Mouse (Mus musculus) liver, adult 2 months (tissue): ENCODE data around the gene Nfs1. TPM values are rescaled to one million over a fixed set of nuclear protein-coding genes. Genes with fewer than 3 reads are reported as not detected.

Experiments
- DNase-seq: peaks from one replicate; pipeline ENCODE4 v3.0.0-alpha.2; 2011; ENCODE audit warnings: low read depth, low spot score; ENCODE audit errors: extremely low read depth
- H3K27ac ChIP-seq: fragments of 200-500 bp; replicated peaks from 2 replicates; pipeline ENCODE4 v1.5.1; 2012; ENCODE audit warnings: low read depth, mild to moderate bottlenecking, control low read depth, inconsistent platforms, low read length; ENCODE audit not compliant: insufficient read depth
- H3K27me3 ChIP-seq: fragments of 200-500 bp; 2 replicates; pipeline ENCODE4 v1.6.1; 2012; ENCODE audit warnings: mild to moderate bottlenecking, moderate library complexity, low read length, inconsistent platforms; ENCODE audit not compliant: control insufficient read depth, insufficient read depth
- H3K36me3 ChIP-seq: fragments of 200-500 bp; 2 replicates; pipeline ENCODE4 v1.6.1; 2012; ENCODE audit warnings: low read length, inconsistent platforms; ENCODE audit not compliant: control insufficient read depth, insufficient read depth
- H3K4me1 ChIP-seq: fragments of 200-500 bp; 2 replicates; pipeline ENCODE4 v1.6.1; 2011; ENCODE audit warnings: low read length; ENCODE audit not compliant: control insufficient read depth, insufficient read depth
- H3K4me3 ChIP-seq: fragments of 200-500 bp; 2 replicates; pipeline ENCODE4 v1.5.1; 2011; ENCODE audit warnings: low read depth, mild to moderate bottlenecking, control low read depth, low read length, moderate library complexity; ENCODE audit not compliant: insufficient read depth
- H3K79me2 ChIP-seq: fragments of 200-500 bp; 2 replicates; pipeline ENCODE4 v1.6.1; 2012; ENCODE audit warnings: inconsistent platforms, mild to moderate bottlenecking, low read length, moderate library complexity; ENCODE audit not compliant: control insufficient read depth, insufficient read depth
- H3K9ac ChIP-seq: fragments of 200-500 bp; 2 replicates; pipeline ENCODE4 v1.6.1; 2012; ENCODE audit warnings: low read depth, mild to moderate bottlenecking, control low read depth, inconsistent platforms, low read length
- CTCF ChIP-seq: fragments of 200-500 bp; IDR thresholded peaks from 2 replicates; pipeline ENCODE4 v1.5.1; 2011; ENCODE audit warnings: low read depth, low read length, control low read depth
- POLR2A ChIP-seq: fragments of 200-500 bp; IDR thresholded peaks from 2 replicates; pipeline ENCODE4 v1.6.1; 2011; ENCODE audit warnings: low read length, control low read depth; ENCODE audit not compliant: insufficient read depth; ENCODE audit errors: extremely low read depth
- WGBS: fragments of 180-500 bp; shearing (Covaris S2); methylation state at CpG from one replicate; pipeline ENCODE4 v1.1.7; 2018; 5-methylcytosine and 5-hydroxymethylcytosine counted together
- polyA plus RNA-seq: library from polyadenylated mRNA; depleted of rRNA; stranded (reverse); fragments of >200 nt; gene quantifications from 2 replicates; pipeline ENCODE4 v1.2.3, GENCODE M21; 2012
- total RNA-seq: library from RNA; depleted of rRNA; stranded (reverse); fragments of >200 nt; gene quantifications from 2 replicates; pipeline ENCODE4 v1.2.3, GENCODE M21; 2014

Nfs1 gene
- total and polyA plus RNA-seq, 2 experiments: 67.4 to 75.1 TPM

DNA sequence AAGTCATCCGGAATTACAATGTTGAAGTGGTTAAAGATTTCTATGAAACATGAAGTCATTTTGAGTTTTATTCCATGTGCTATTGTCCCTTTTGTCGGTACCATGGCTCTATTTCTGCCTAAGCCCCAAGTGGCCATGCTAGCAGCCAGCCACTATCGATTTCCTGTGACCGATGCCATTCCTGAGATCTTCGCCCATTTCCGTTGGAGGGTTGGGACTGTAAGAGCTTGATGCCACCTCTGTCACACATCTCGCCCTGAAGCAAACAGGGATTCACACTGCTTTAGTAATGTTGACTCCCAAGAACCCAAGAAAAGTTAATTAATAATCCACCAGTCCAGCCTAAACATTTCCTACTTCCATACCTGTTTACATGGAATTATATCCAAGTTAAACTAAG, 33.7 kb upstream of the Nfs1 start:
- peaks cover 36% of the 10 kb centered on the region for H3K36me3 ChIP-seq
- DNase-seq: peak; percentile 93
- TF ChIP-seq POLR2A (no peak), CTCF (0 out of 2 replicates have a peak, but pooled peaks have one; percentile 16)
- WGBS: 6% methylated on average over 7 of the region's 7 CpGs
- no peaks in the 10 kb centered on the region for H3K27me3 ChIP-seq
- peaks cover 12% of the 10 kb centered on the region for H3K4me1 ChIP-seq
- H3K79me2 ChIP-seq: peaks cover 12% of the 10 kb centered on the region
- no peak overlapping the region for H3K9ac ChIP-seq
- no peak overlapping the region for H3K4me3 ChIP-seq
- no peak overlapping the region for H3K27ac ChIP-seq

GRCm38 (mm10) chr2:156177079-156177478, 33.1 kb upstream of the Nfs1 start:
- no peaks in the 10 kb centered on the region for H3K27me3 ChIP-seq
- no peak for DNase-seq
- no peak overlapping the region for H3K4me3 ChIP-seq
- 53% methylated on average over 6 of the region's 6 CpGs for WGBS
- H3K9ac ChIP-seq: no peak overlapping the region
- peaks cover 12% of the 10 kb centered on the region for H3K4me1 ChIP-seq
- H3K36me3 ChIP-seq: peaks cover 40% of the 10 kb centered on the region
- TF ChIP-seq POLR2A: no peak
- no peak for TF ChIP-seq CTCF
- no peak overlapping the region for H3K27ac ChIP-seq
- peaks cover 12% of the 10 kb centered on the region for H3K79me2 ChIP-seq

- TF ChIP-seq CTCF (no peak), POLR2A (no peak)
These were observed 22.6 kb upstream of the Nfs1 start for GRCm38 (mm10) chr2:156166557-156166956.

GRCm38 (mm10) chr2:156165478-156165877, 21.5 kb upstream of the Nfs1 start:
- Histone ChIP-seq H3K79me2 (peaks cover 3% of the 10 kb centered on the region; the same call in 1 of the 2 replicates), H3K27me3 (no peaks in the 10 kb centered on the region), H3K27ac (no peak overlapping the region), H3K4me3 (no peak overlapping the region), H3K4me1 (peaks cover 2% of the 10 kb centered on the region; the same call in 1 of the 2 replicates), H3K9ac (no peak overlapping the region), H3K36me3 (peaks cover 75% of the 10 kb centered on the region)
- WGBS: 93% methylated on average over 1 of the region's 1 CpGs
- DNase-seq: no peak
- TF ChIP-seq POLR2A: no peak
- no peak for TF ChIP-seq CTCF

More at GRCm38 (mm10) chr2:156166557-156166956, 22.6 kb upstream of the Nfs1 start:
- peaks cover 76% of the 10 kb centered on the region for H3K36me3 ChIP-seq
- H3K79me2 ChIP-seq: peaks cover 3% of the 10 kb centered on the region; the same call in 1 of the 2 replicates
- 91% methylated on average over 5 of the region's 5 CpGs for WGBS
- H3K4me3 ChIP-seq: no peak overlapping the region
- H3K27me3 ChIP-seq: no peaks in the 10 kb centered on the region
- H3K9ac ChIP-seq: no peak overlapping the region
- no peak overlapping the region for H3K27ac ChIP-seq
- DNase-seq: no peak
- peaks cover 2% of the 10 kb centered on the region; the same call in 1 of the 2 replicates for H3K4me1 ChIP-seq

DNA sequence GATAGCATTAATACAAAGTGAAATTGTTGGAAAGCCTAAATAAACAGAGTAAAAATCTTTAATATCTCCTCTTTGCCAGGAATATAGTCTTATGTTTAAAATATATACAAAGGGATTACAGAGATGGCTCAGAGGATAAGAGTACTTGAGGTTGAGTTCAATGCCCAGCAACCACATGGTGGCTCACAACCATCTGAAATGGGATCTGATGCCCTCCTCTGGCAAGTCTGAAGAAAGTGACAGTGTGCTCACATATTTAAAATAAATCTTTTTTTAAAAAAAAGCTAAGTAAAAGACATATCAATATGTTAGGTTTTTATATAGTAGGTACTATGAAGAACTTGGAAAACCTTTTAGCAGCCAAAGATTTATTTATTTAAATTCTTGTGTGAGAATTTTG, 7.6 kb upstream of the Nfs1 start:
- no peak for DNase-seq

DNA sequence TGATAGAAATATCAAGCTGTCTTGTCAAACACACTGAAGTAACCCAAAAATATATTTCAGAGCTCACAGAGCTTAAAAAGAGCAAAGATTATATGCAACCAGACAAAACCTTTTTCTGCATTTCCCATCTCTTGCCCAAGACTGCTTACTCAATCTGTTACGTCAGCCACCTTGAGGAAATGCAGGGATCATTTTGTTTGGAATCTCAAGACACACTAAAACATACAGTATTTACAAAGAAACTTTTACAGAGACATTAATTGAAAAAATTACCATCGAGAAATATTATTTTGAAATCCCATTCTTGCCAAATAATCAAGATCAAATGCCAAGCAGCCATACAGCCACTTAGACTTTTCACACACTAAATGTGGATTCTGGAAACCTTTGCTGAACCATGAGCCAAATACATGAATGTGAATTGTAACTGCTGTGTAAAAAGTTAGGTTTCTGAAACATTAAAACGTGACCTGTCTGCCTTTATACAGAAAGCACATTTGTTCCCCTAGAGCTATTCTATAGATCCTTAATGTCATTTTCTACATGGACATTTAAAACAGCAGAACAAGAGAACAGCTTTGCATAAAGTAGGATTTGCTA, 3.4 kb upstream of the Nfs1 start:
- 72% methylated on average over 3 of the region's 3 CpGs for WGBS
- no peak overlapping the region for H3K27ac ChIP-seq
- H3K27me3 ChIP-seq: no peaks in the 10 kb centered on the region
- no peaks in the 10 kb centered on the region for H3K79me2 ChIP-seq
- no peak for DNase-seq
- no peak overlapping the region for H3K4me3 ChIP-seq
- TF ChIP-seq CTCF (no peak), POLR2A (no peak)
- H3K9ac ChIP-seq: no peak overlapping the region
- H3K4me1 ChIP-seq: peaks cover 4% of the 10 kb centered on the region; the same call in 1 of the 2 replicates
- peaks cover 45% of the 10 kb centered on the region for H3K36me3 ChIP-seq

More for the DNA sequence above, 7.6 kb upstream of the Nfs1 start:
- H3K79me2 ChIP-seq: no peaks in the 10 kb centered on the region; the same call in 1 of the 2 replicates
- no peak overlapping the region for H3K27ac ChIP-seq
- H3K36me3 ChIP-seq: peaks cover 67% of the 10 kb centered on the region
- peaks cover 2% of the 10 kb centered on the region; the same call in 1 of the 2 replicates for H3K4me1 ChIP-seq
- no peak overlapping the region for H3K4me3 ChIP-seq
- no peaks in the 10 kb centered on the region for H3K27me3 ChIP-seq
- no peak for TF ChIP-seq POLR2A
- no peak for TF ChIP-seq CTCF
- H3K9ac ChIP-seq: no peak overlapping the region
